Mouse (Mus musculus) testis, adult 2 months (tissue): ENCODE results near the gene Ddit4.
A peak's percentile ranks its signal among the peaks of the same experiment; 100 is the strongest.

Source experiments
- CTCF ChIP-seq: fragments of 200-500 bp; IDR thresholded peaks from 2 replicates; pipeline ENCODE4 v1.5.1; 2012; ENCODE audit warnings: low read depth, mild to moderate bottlenecking, inconsistent platforms, low read length, moderate library complexity; ENCODE audit not compliant: control insufficient read depth, insufficient read depth, insufficient replicate concordance
- POLR2A ChIP-seq: fragments of 200-500 bp; IDR thresholded peaks from 2 replicates; pipeline ENCODE4 v1.6.1; 2012; ENCODE audit warnings: low read depth, mild to moderate bottlenecking, inconsistent platforms, low read length, moderate library complexity; ENCODE audit not compliant: control insufficient read depth

DNA sequence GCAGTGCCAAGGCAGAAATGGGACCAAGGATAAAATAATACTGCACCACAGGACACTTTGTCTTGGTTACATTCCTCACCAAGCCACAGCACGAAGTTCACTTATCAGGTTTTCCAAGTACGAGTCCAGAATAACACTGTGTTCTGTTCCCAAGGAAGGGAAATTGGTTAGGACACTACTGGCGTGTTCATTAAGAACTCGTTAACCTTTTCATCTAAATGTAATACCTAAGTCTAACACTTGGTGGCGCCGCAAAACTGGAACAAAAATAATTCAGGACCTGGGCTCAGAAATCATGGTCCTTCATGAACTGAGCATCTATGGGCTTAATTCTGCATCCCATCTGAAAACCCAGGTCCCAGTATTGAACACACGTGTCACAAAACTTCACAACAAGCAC lies 46.0 kb upstream of the Ddit4 start:
- TF ChIP-seq POLR2A (no peak), CTCF (peak; percentile 5; the same call in 1 of the 2 replicates)
